Mouse (Mus musculus) kidney, adult 9 months (tissue): ENCODE measurements around the gene Olfr1511.
"Not testable (repeated sequence)": the region's sequence is repeated elsewhere in the genome, so short reads cannot be mapped to it uniquely, and the experiment has no call there.

Experiments used
- DNase-seq: peaks from one replicate; pipeline ENCODE4 v3.0.0; 2022

The Olfr1511 gene

GRCm38 (mm10) chr14:52397279-52397678 is at the start of gene Olfr1511:
Olfr1511 (minus strand) TSS chr14:52397379.
- no peak for DNase-seq

GRCm38 (mm10) chr14:52442690-52443089 is 45.5 kb upstream of the Olfr1511 start, which contains the start of gene Olfr1509:
Olfr1509 (plus strand) TSS chr14:52442990.
- no peak for DNase-seq

GRCm38 (mm10) chr14:52427686-52428085 is 30.5 kb upstream of the Olfr1511 start:
- no peak for DNase-seq

GRCm38 (mm10) chr14:52414273-52414672 is 17.1 kb upstream of the Olfr1511 start, which contains the start of gene Olfr1510:
Olfr1510 (minus strand) TSS chr14:52414373.
- DNase-seq = no peak

DNA sequence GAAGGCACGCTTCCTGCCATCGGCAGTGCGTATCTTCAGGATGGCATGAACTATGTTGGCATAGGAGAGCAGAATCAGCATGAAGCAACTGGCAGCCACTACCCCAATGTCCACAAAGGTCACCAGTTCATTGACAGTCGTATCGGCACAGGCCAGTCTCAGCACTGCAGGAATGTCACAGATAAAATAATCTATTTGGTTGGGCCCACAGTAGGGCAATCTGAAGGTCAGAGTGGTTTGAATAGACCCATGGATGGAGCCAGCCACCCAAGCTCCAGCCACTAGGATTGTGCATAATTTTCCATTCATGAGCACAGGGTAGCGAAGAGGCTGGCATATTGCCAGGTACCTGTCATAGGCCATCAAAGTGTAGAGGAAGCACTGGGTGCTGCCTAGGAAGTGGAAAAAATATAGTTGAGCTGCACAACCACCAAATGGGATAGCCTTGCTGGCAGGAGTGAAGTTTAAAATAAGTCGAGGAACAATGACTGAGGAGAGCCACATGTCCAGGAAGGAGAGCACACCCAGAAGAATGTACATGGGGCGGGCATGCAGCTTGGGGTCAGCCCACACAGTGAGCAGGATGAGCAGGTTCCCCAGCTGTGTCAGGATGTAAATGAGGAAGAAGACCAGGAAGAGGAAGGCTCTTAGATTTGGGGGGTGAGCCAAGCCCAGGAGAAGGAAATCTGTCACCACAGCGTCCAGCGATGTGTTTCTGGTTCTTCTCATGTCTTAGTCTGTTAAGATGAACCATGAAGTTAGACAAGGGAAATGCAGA is 13.2 kb upstream of the Olfr1511 start:
- not testable (repeated sequence) for DNase-seq

- DNase-seq = not testable (repeated sequence)
Observed at GRCm38 (mm10) chr14:52390084-52390848, 6.9 kb downstream of the Olfr1511 start.

GRCm38 (mm10) chr14:52379068-52379467 is 18.1 kb downstream of the Olfr1511 start, which contains the start of gene Olfr1512:
Olfr1512 (minus strand) TSS chr14:52379168.
- DNase-seq = no peak

DNA sequence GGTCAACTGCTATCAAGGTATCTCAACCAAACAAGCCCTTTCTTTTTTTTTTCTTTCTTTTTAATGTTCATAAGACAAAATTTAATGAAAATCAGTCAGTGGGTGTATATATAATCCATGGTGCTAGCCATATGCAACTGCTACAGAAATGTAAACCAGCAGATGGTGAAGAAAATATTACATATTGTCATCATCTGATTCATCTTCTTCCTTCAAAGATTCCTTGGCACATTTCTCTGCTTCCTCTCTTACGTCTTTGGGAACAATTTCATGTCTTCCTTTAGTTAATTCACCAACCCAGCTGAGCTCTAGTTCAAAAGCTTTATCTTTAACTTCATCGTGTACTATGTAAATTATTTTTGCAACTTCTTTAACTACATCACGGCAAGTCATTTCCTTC is 28.4 kb downstream of the Olfr1511 start:
- no peak for DNase-seq

DNA sequence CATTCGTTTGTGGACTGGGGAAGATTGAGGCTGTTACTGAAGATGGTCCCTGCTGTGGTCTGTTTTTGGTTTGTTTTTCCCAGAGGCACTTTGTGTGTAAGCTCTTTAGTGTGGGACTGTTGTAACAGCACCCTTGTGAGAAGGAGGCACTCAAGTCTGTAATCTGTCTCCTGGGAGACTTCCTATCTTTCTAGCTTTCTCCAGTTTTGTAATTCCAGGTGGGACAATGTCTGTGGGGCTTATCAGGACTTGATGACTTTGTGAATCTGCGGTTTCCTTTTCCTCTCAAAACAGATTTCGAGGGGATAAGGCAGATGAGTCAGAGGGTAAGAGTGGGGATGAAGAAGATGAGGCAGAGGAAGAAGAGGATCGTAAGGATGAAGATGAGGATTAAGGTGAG is 40.9 kb downstream of the Olfr1511 start, which contains the start of gene Olfr1513:
Olfr1513 (minus strand) TSS at position 101 of the 400 bp plus-strand sequence.
- DNase-seq = no peak
